Mouse (Mus musculus) embryonic fibroblast, embryonic 13.5 days (primary cell): ENCODE data around the gene Slc16a3. TPM values are rescaled to one million over a fixed set of nuclear protein-coding genes. Genes with fewer than 3 reads are reported as not detected.

Source experiments
- H3K27ac ChIP-seq: 2 replicates; pipeline ENCODE4 v1.5.1; 2012; ENCODE audit warnings: low read length, control low read depth, inconsistent platforms; ENCODE audit not compliant: insufficient read depth
- H3K4me1 ChIP-seq: 2 replicates; pipeline ENCODE4 v1.6.1; 2011; ENCODE audit warnings: low read length; ENCODE audit not compliant: control insufficient read depth, insufficient read depth
- H3K4me3 ChIP-seq: 2 replicates; pipeline ENCODE4 v1.5.1; 2011; ENCODE audit warnings: mild to moderate bottlenecking, control low read depth, low read length; ENCODE audit not compliant: insufficient read depth
- CTCF ChIP-seq: IDR thresholded peaks from 2 replicates; pipeline ENCODE4 v1.5.1; 2011; ENCODE audit warnings: mild to moderate bottlenecking, control low read depth, low read length, moderate library complexity, borderline replicate concordance; ENCODE audit not compliant: insufficient read depth
- POLR2A ChIP-seq: IDR thresholded peaks from 2 replicates; pipeline ENCODE4 v1.6.1; 2011; ENCODE audit warnings: low read depth, mild to moderate bottlenecking, control low read depth, low read length, moderate library complexity
- polyA plus RNA-seq: library from polyadenylated mRNA; stranded (reverse); fragments of >200 nt; gene quantifications from 2 replicates; pipeline ENCODE4 v1.2.4, GENCODE M21; 2011; ENCODE audit warnings: low read depth; ENCODE audit not compliant: missing spikeins, insufficient read length

Gene Slc16a3
- polyA plus RNA-seq, 1 experiment = 43.8 TPM

DNA sequence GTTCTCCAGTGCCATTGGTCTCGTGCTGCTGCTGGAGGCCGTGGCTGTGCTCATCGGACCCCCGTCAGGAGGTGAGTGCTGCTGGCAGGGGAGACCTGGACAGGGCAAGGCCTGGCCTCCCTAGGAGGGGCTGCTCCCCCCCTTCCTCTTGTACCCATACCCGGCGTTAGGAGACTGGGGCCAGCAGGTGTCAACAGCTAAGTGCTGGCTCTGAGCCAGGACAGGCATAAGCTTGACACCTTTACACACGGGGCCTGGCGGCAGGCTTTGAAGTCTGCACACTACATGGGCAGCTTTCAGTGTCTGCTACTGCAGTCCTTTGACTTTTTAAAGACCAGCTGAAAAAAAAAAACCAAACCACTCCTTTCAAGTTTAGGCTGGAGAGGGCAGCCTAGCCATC, 8.8 kb downstream of the Slc16a3 start:
- Histone ChIP-seq H3K4me1 (0 out of 2 replicates have a peak, but pooled peaks cover 5% of the 10 kb centered on the region), H3K4me3 (no peak overlapping the region), H3K27ac (no peak overlapping the region)
- TF ChIP-seq CTCF = no peak
- no peak for TF ChIP-seq POLR2A

DNA sequence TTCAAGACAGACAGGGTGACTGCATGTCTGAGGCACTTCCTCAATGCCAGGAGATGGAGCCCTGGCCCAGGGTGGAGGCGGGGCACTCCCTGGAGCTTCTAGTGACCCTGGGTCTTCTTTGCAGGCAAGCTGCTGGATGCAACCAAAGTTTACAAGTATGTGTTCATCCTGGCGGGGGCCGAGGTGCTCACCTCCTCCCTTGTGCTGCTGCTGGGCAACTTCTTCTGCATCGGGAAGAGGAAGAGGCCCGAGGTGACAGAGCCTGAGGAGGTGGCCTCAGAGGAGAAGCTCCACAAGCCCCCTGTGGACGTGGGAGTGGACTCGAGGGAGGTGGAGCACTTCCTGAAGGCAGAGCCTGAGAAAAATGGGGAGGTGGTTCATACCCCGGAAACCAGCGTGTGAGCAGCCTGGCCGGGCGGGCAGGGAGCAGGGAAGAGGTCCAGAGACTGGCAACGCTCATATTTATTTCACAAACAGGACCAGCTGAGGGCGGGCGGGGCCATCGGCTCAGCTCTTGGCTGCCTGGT, 9.5 kb downstream of the Slc16a3 start:
- TF ChIP-seq POLR2A = no peak
- no peak for TF ChIP-seq CTCF
- H3K4me1 ChIP-seq = 0 out of 2 replicates have a peak, but pooled peaks cover 5% of the 10 kb centered on the region
- no peak overlapping the region for H3K4me3 ChIP-seq
- H3K27ac ChIP-seq = no peak overlapping the region

DNA sequence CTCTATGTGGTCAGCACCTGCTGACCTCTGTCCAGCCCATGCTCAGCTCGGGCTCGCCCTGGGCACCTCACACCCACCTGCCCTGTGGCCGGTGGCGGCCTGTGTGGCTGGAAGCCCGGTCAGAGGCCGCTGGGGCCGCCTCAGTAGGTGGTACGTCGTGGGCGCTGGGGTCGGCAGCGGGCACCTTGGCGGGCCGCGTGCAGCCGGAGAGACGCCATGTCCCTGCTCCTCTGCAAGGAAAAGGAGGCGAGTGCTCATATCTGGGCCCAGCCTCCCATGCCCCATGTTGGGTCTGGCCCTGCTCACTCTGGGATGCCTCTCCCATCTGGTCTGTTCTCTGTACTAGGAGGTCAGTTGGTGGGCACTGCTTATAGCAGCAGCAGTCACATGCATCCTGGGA, 10.8 kb downstream of the Slc16a3 start:
- Histone ChIP-seq H3K27ac (no peak overlapping the region), H3K4me1 (0 out of 2 replicates have a peak, but pooled peaks cover 5% of the 10 kb centered on the region), H3K4me3 (no peak overlapping the region)
- TF ChIP-seq CTCF (no peak), POLR2A (no peak)

DNA sequence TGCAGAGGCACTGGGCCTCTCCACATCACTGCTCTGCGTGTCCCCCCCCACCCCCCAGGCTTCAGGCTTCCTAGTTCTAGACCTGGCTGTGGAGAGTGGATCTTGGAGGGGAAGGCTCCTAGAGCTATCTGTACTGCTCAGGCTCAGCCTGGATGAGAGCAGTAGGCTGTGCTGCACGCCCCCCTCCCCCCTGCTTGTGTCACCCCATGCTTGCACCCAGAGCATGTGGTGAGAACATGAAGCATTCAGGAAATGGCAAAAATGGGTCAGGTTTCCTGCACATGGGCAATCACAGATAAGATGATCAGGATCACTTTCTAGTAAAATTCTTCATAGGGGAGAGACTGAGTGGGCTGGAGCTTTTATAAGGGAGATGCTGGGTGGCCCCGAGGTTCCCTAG, 11.3 kb downstream of the Slc16a3 start:
- H3K27ac ChIP-seq = no peak overlapping the region
- 0 out of 2 replicates have a peak, but pooled peaks cover 5% of the 10 kb centered on the region for H3K4me1 ChIP-seq
- TF ChIP-seq CTCF (no peak), POLR2A (no peak)
- H3K4me3 ChIP-seq = no peak overlapping the region

DNA sequence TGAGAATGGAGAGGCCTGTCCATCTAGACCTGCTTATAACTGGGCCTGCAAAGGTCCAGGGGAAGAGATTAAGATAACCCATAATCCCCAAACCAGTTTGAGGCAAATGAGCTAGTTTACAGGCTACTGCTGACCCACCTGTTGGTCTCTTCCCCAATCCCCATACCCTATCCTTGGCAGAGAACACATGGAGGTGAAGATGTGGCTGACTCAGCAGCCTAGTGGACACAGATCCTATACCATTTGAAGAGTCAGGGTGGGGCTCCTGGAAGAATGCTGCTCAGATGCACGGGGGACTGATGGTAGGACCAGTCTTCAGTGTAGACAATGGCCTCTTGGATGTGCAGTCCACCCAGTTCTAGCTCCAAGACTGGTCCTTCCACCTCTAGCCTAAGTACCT, 12.0 kb downstream of the Slc16a3 start:
- Histone ChIP-seq H3K4me3 (no peak overlapping the region), H3K27ac (no peak overlapping the region), H3K4me1 (0 out of 2 replicates have a peak, but pooled peaks cover 5% of the 10 kb centered on the region)
- TF ChIP-seq CTCF = no peak
- TF ChIP-seq POLR2A = no peak

DNA sequence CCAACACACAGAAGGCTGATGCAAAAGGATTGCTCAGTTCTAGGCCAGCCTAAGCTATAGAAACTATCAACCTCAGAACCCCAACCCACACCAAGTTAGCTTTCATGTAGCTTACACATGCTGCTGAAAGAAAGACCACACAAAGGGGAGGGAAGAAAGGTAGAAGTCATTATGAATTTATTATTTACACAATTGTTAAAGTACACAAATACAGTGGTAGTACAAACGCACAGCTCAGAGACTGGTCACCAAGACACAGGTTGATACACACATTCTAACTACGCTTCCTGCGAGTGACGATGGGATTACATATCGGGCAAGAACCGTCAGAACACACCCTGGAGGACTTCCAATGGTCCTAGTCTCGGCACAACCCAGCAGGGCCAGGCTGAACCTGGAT, 13.3 kb downstream of the Slc16a3 start:
- TF ChIP-seq CTCF (no peak), POLR2A (no peak)
- Histone ChIP-seq H3K27ac (no peak overlapping the region), H3K4me1 (0 out of 2 replicates have a peak, but pooled peaks cover 5% of the 10 kb centered on the region), H3K4me3 (no peak overlapping the region)

DNA sequence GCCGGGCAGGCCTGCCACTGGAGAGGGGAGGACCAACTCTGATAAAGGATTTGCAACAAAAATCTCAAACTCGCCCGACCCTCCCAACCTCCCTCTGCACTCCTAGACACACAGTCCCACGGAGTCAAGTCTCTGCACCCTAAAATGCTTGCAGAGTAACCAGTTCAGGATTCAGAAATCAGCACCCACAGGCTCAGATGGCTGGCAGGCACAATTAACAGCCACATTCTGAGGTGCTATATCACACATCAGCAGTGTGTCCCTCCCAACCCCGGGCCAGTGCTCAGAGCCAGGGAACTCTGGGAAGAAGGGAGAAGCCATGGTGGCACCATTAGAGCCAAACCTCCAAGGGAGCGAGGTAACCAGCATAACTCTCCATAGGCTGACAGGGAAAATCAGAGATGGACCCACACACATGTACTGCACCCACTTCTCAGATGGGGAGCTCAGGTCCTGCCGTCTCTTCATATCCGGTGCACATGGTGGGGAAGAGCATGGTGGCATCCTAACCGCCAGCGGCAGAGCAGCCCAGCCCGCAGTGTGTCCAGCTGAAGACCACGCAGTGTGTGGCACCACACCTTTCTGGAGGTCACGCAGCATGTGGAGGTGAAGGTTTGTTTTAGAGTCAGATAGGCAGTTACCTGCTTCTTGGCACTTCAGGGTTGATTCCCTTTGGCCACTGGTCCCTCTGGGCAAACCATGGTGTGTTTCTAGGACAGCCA, 13.9 kb downstream of the Slc16a3 start:
- TF ChIP-seq POLR2A (no peak), CTCF (no peak)
- H3K27ac ChIP-seq = no peak overlapping the region
- H3K4me1 ChIP-seq = 0 out of 2 replicates have a peak, but pooled peaks cover 5% of the 10 kb centered on the region
- no peak overlapping the region for H3K4me3 ChIP-seq

DNA sequence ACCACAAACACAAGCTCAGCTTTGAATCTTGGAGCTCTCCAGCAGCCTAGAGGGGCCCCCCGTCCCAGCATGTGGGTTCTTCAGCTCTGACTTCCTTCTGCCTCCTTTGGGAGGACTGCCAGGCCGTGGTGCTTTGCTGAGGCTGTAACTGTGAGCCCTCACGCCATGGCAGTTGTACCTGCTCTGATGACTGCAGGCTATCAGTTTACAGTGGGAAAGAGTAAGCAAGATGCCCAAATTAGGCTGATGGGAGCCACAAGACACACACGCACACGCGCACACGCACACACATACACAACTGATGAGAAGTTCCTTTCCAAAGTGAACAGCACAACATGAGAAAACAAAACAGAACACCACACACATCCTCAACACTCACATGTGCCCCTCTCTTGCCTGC, 14.6 kb downstream of the Slc16a3 start:
- Histone ChIP-seq H3K4me1 (0 out of 2 replicates have a peak, but pooled peaks cover 5% of the 10 kb centered on the region), H3K4me3 (no peak overlapping the region), H3K27ac (no peak overlapping the region)
- TF ChIP-seq CTCF = no peak
- TF ChIP-seq POLR2A = no peak

DNA sequence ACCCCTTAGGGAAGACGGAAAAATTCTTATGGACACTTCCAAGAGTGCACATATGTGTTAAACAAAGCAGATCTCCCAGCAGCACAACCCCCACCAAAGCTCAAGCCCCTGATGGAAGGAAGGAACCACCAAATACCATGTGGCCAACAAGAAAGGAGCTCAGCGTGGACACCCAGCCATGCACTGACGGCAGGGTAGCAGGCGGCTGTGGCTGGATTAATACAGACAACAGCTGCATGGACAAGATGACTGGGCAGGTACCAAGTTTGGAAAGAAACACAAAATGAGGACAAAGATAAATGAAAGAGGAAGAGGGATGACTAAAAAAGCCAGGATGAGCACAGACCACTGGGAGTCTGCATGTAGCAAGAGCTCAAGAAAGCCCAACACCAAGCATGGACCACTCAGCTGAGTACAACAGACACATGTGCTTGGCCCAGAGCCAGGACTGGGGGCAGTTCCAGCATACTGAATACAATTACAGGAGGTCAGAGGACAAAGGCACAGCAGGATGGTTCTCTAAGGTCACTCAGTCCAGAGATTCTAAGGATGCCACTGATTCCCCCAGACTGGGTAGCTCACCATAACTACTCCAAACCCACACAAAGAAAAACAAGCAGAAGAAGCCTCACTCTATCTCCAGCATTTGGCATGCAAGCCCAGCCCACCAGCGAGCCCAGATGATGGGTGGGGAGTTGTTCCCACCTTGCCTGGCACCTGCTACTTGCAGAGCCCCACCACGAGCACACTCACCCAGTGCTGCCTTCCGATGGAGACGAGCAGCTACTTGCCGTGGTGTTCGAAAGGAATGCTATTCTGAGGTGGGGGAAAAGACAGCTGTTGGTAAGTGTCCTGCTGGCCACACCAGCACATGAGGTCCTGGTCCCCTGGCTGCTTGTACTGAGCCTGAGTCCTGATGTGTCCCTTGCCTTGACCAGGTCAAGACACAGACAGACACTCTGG, 16.2 kb downstream of the Slc16a3 start:
- H3K4me1 ChIP-seq = 0 out of 2 replicates have a peak, but pooled peaks cover 5% of the 10 kb centered on the region
- no peak overlapping the region for H3K4me3 ChIP-seq
- TF ChIP-seq POLR2A (no peak), CTCF (no peak)
- no peak overlapping the region for H3K27ac ChIP-seq
